Mouse (Mus musculus) neural tube, embryonic 12.5 days (tissue): ENCODE data around the gene Napsa. TPM values are rescaled to one million over a fixed set of nuclear protein-coding genes. Genes with fewer than 3 reads are reported as not detected.

Source experiments
- ATAC-seq: fragments of 200-750 bp; cut with Nextera tagmentation; 2 replicates; pipeline ENCODE4 v1.8.0; 2017; ENCODE audit warnings: low read depth, mild to moderate bottlenecking, moderate TSS enrichment, moderate library complexity; ENCODE audit not compliant: low FRiP score
- H3K27ac ChIP-seq: fragments of 300-500 bp; sonication (generic); 2 replicates; pipeline ENCODE4 v1.5.1; 2016
- H3K27me3 ChIP-seq: fragments of 300-500 bp; sonication (generic); replicated peaks from 2 replicates; pipeline ENCODE4 v1.6.1; 2016; ENCODE audit warnings: mild to moderate bottlenecking
- H3K36me3 ChIP-seq: fragments of 300-500 bp; sonication (generic); 2 replicates; pipeline ENCODE4 v1.6.1; 2016; ENCODE audit warnings: mild to moderate bottlenecking
- H3K4me1 ChIP-seq: fragments of 300-500 bp; sonication (generic); 2 replicates; pipeline ENCODE4 v1.6.1; 2016
- H3K4me2 ChIP-seq: fragments of 300-500 bp; sonication (generic); replicated peaks from 2 replicates; pipeline ENCODE4 v1.6.1; 2016; ENCODE audit warnings: mild to moderate bottlenecking
- H3K4me3 ChIP-seq: fragments of 300-500 bp; sonication (generic); 2 replicates; pipeline ENCODE4 v1.5.1; 2016
- H3K9ac ChIP-seq: fragments of 300-500 bp; sonication (generic); 2 replicates; pipeline ENCODE4 v1.6.1; 2016; ENCODE audit warnings: mild to moderate bottlenecking
- H3K9me3 ChIP-seq: fragments of 300-500 bp; sonication (generic); 2 replicates; pipeline ENCODE4 v1.6.1; 2016; ENCODE audit warnings: mild to moderate bottlenecking
- WGBS: fragments of 180-500 bp; shearing (Covaris S2); methylation state at CpG from one replicate; pipeline ENCODE4 v1.1.7; 2016; 5-methylcytosine and 5-hydroxymethylcytosine counted together
- polyA plus RNA-seq: library from polyadenylated mRNA; unstranded; fragments of >200 nt; fragmentation: Nextera tagmentation; extraction: Ambion mirVana; gene quantifications from 2 replicates; pipeline ENCODE4 v1.2.1, GENCODE M21; 2016

Gene Napsa
- polyA plus RNA-seq, 1 experiment from 2014 or later: 0.74 TPM

DNA sequence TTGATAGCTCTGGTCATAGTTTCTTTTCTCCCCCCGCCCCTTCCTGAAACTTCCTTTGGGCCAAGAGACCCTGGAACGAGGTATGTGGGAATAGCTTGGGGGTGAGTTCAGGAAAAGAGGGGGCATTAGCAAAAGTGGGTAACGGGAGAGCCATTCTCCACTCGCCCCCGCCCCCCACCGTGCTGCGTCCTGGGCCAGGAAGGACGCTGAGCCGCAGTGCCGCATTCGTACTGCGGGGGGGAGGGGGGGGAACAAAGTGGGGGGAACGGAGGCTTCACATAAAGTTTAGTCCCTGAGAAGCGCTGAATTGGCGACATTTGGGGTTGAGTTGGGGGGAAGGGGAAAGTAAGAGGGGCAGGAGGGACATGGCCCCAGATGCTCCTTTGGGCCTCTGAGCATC lies 20.9 kb downstream of the Napsa start:
- 2% methylated on average over 15 of the region's 15 CpGs for WGBS
- H3K27me3 ChIP-seq: peaks cover 40% of the 10 kb centered on the region
- H3K9me3 ChIP-seq: no peaks in the 10 kb centered on the region
- H3K36me3 ChIP-seq: peaks cover 6% of the 10 kb centered on the region; the same call in 1 of the 2 replicates
- H3K9ac ChIP-seq: no peak overlapping the region
- no peak overlapping the region for H3K27ac ChIP-seq
- H3K4me1 ChIP-seq: peaks cover 54% of the 10 kb centered on the region
- no peak for ATAC-seq
- 0 out of 2 replicates have a peak overlapping the region, but pooled peaks have one; percentile 7 for H3K4me3 ChIP-seq
- peak overlapping the region; percentile 99 for H3K4me2 ChIP-seq

DNA sequence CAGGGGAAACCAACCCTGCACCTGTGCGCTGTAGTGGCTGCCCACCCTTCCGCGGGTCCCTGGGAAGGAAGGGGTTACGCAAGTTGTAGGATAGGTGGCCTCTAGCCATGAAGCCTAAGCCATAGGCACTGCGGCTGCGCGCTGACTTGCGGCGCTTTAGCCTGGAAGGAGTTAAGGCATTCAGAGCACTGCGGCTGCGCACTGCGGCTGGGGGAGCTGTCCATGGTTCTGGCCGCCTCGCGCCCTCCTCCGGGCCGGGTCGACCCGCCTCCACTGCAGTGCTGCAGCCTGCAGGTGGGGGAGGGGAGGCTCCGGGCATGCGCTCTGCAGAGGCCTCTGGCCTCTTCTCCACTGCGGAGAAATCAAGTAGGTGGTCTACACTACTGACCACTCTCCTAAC lies 21.6 kb downstream of the Napsa start:
- under 1% methylated on average over 22 of the region's 22 CpGs for WGBS
- Histone ChIP-seq H3K27me3 (peaks cover 33% of the 10 kb centered on the region), H3K4me2 (peak overlapping the region; percentile 99), H3K36me3 (peaks cover 6% of the 10 kb centered on the region; the same call in 1 of the 2 replicates), H3K4me3 (peak overlapping the region; percentile 31), H3K4me1 (peaks cover 47% of the 10 kb centered on the region), H3K27ac (no peak overlapping the region; the same call in 1 of the 2 replicates), H3K9ac (peak overlapping the region; percentile 51), H3K9me3 (no peaks in the 10 kb centered on the region)
- ATAC-seq: peak; percentile 45

DNA sequence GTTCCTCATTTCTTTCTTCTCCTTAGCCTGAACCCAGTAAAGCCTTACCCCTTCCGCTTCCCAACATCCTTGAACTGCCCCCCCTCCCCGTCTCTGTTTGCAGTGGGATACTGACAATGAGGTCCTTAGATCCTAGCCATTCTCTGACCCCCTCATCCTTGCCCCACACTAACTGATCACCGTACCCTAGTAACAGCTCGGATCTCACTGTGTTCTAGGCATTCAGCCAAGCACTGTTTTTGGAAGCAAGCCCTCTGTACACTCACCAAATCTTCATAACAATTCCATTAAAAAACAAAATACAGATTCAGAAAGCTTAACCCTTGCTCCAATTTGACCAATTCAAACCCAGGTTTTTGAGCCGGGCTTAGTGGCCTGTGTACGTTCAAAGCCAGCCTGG lies 22.1 kb downstream of the Napsa start:
- 66% methylated on average over 6 of the region's 6 CpGs for WGBS
- Histone ChIP-seq H3K4me3 (peak overlapping the region; percentile 31), H3K27ac (no peak overlapping the region), H3K9me3 (no peaks in the 10 kb centered on the region), H3K36me3 (peaks cover 6% of the 10 kb centered on the region; the same call in 1 of the 2 replicates), H3K9ac (peak overlapping the region; percentile 51), H3K4me2 (peak overlapping the region; percentile 99), H3K27me3 (peaks cover 30% of the 10 kb centered on the region), H3K4me1 (peaks cover 45% of the 10 kb centered on the region)
- ATAC-seq: no peak

DNA sequence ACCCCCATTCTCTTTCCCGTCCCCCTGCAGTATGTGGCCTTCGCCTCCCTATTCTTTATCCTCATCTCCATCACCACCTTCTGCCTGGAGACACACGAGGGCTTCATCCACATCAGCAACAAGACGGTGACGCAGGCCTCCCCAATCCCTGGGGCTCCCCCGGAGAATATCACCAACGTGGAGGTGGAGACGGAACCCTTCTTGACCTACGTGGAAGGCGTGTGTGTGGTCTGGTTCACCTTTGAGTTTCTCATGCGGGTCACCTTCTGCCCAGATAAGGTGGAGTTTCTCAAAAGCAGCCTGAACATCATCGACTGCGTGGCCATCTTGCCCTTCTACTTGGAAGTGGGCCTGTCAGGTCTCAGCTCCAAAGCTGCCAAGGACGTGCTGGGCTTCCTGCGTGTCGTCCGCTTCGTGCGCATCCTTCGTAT lies 23.0 kb downstream of the Napsa start:
- no peaks in the 10 kb centered on the region for H3K9me3 ChIP-seq
- no peak overlapping the region for H3K4me3 ChIP-seq
- ATAC-seq: no peak
- peaks cover 37% of the 10 kb centered on the region for H3K4me1 ChIP-seq
- no peak overlapping the region for H3K9ac ChIP-seq
- peaks cover 6% of the 10 kb centered on the region; the same call in 1 of the 2 replicates for H3K36me3 ChIP-seq
- 91% methylated on average over 20 of the region's 20 CpGs for WGBS
- H3K4me2 ChIP-seq: no peak overlapping the region
- no peak overlapping the region for H3K27ac ChIP-seq
- H3K27me3 ChIP-seq: peaks cover 27% of the 10 kb centered on the region

DNA sequence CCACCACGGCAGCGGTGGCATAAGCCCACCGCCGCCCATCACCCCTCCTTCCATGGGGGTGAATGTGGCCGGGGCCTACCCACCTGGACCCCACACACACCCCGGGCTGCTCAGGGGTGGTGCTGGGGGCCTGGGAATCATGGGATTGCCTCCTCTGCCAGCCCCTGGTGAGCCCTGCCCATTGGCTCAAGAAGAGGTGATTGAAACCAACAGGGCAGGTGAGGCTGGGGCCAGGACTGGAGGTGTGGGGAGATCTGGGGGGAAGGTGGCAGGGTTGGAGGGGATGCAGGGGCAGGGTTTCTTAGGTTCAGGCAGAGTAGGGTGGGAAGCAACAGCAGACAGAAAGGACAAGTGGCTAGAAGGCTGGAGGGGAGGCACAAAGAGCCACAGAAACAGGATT lies 23.9 kb downstream of the Napsa start:
- 89% methylated on average over 6 of the region's 6 CpGs for WGBS

DNA sequence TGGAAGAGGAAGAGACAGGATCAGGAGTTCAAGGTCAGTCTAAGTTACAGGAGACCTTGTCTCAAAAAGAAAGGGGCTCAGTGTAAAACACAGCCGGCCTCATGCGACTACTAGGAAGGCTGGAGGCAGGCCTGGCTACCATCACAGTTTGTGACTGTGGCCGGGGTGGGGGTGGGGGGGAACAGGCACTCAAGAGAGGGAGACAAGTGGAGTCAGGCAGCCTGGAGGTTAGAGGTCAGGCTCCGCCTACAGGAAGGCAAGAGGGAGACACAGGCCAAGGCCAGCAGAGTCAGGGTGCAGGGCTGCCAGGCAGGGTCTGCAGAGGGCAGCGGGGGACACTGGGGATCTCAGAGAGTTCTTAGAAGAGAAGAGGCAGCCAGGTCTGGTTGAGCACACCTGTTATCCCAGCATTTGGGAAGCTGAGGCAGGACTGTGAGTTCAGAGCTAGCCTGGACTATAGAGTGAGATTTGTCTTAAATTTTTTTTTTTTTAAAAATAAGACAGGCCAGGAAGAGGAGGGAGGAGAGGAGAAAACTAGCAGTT lies 24.9 kb downstream of the Napsa start:
- WGBS: 61% methylated on average over 5 of the region's 5 CpGs
- no peak overlapping the region for H3K9ac ChIP-seq

More for the DNA sequence above, 23.9 kb downstream of the Napsa start:
- Histone ChIP-seq H3K27me3 (peaks cover 31% of the 10 kb centered on the region), H3K9me3 (no peaks in the 10 kb centered on the region), H3K27ac (no peak overlapping the region), H3K4me1 (peaks cover 33% of the 10 kb centered on the region), H3K9ac (no peak overlapping the region), H3K4me2 (no peak overlapping the region), H3K36me3 (peaks cover 6% of the 10 kb centered on the region; the same call in 1 of the 2 replicates), H3K4me3 (no peak overlapping the region)
- no peak for ATAC-seq

DNA sequence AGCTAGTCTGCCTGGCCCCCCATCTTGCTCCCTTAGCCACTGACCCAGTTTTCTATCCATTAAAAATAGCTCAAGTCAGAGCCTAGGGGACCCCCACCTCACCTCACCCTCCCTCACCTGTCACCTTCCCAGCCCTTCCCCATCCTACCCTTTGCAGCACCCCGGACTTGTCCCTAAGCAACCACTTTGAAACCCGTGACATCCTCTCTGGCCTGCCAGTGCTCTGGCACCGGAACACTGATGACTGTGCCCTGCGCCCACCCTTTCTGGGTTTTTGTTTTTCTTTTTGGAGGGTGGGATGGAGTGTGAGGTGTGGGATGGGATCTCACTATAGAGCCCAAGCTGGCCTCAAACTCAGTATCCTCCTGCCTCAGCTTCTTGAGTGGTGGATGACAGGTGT lies 25.5 kb downstream of the Napsa start:
- peaks cover 25% of the 10 kb centered on the region for H3K27me3 ChIP-seq
- ATAC-seq: no peak
- no peak overlapping the region for H3K4me2 ChIP-seq
- H3K4me1 ChIP-seq: peaks cover 29% of the 10 kb centered on the region
- H3K9ac ChIP-seq: no peak overlapping the region
- H3K27ac ChIP-seq: no peak overlapping the region
- no peaks in the 10 kb centered on the region for H3K9me3 ChIP-seq
- no peak overlapping the region for H3K4me3 ChIP-seq
- peaks cover 6% of the 10 kb centered on the region; the same call in 1 of the 2 replicates for H3K36me3 ChIP-seq
- WGBS: 91% methylated on average over 4 of the region's 4 CpGs

More for the DNA sequence above, 24.9 kb downstream of the Napsa start:
- peaks cover 6% of the 10 kb centered on the region; the same call in 1 of the 2 replicates for H3K36me3 ChIP-seq
- H3K4me1 ChIP-seq: peaks cover 29% of the 10 kb centered on the region
- H3K27me3 ChIP-seq: peaks cover 30% of the 10 kb centered on the region
- no peak overlapping the region for H3K27ac ChIP-seq
- no peak overlapping the region for H3K4me3 ChIP-seq
- no peak for ATAC-seq
- no peak overlapping the region for H3K4me2 ChIP-seq
- H3K9me3 ChIP-seq: no peaks in the 10 kb centered on the region

DNA sequence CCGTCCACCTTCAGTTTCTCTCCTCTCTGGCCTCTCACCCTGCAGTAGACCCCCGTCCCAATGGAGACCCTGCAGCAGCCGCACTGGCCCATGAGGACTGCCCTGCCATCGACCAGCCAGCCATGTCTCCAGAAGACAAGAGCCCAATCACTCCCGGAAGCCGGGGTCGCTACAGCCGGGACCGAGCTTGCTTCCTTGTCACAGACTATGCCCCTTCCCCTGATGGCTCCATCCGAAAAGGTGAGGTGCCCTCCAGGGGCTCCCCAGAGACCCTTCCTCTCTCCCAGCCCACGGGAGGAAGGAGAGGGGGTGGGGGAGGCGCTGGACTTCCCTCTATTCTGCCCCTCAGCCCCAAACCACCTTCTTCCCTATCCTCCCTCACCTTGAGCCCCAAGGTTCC lies 26.2 kb downstream of the Napsa start:
- ATAC-seq: no peak
- Histone ChIP-seq H3K9me3 (no peaks in the 10 kb centered on the region), H3K4me3 (no peak overlapping the region), H3K4me1 (peaks cover 29% of the 10 kb centered on the region), H3K9ac (no peak overlapping the region), H3K4me2 (no peak overlapping the region), H3K36me3 (peaks cover 6% of the 10 kb centered on the region; the same call in 1 of the 2 replicates), H3K27ac (no peak overlapping the region), H3K27me3 (peaks cover 25% of the 10 kb centered on the region)
- WGBS: 86% methylated on average over 11 of the region's 12 CpGs

DNA sequence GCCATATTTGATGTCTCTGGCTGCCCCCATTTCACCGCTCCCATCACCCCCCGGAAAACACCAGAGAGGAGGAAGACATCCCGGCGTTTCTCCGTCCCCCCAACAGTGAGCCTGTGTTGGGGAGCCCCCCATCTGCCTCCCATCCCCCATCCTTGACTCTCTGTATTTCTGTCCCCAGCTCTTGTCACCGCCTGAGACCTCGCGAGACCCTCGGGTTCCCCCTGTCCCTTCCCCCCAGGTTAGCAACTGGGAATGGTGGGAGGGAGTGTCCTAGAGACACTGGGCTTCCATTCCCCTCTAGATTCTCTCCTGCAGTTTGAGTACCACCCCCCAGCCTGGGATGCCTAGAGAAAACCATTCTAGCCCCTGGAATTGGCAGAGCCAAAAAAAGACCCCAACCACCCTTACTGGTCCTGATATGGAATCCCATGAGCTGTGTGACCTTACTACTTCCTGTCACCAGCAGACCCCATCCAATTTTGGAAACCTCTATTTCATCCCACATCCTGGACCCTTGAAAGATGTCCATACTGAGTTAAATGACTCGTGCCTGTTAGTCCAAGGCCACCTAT lies 28.6 kb downstream of the Napsa start:
- Histone ChIP-seq H3K36me3 (peaks cover 3% of the 10 kb centered on the region; the same call in 1 of the 2 replicates), H3K27me3 (peaks cover 25% of the 10 kb centered on the region), H3K27ac (no peak overlapping the region), H3K4me1 (peaks cover 31% of the 10 kb centered on the region), H3K9ac (no peak overlapping the region), H3K4me3 (no peak overlapping the region), H3K9me3 (no peaks in the 10 kb centered on the region), H3K4me2 (no peak overlapping the region)
- 86% methylated on average over 10 of the region's 10 CpGs for WGBS
- ATAC-seq: no peak

DNA sequence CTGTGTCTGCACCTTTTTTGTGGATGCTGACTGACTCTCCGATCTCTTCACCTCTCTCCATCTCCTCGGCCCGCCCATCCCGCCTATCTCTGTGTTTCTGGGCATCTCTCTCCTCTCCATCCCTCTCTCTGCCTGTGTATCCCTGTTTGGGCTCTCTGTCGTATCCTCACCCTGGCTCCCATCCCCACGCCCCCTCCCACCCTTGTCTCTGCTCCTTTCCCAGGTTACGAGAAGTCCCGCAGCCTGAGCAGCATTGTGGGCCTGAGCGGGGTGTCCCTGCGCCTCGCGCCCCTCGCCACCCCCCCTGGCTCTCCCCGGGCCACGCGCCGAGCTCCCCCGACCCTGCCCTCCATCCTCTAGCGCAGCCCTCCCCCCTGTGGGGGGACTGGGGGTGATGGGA lies 29.5 kb downstream of the Napsa start:
- H3K27me3 ChIP-seq: peaks cover 33% of the 10 kb centered on the region
- peak overlapping the region; percentile 47; the same call in 1 of the 2 replicates for H3K9ac ChIP-seq
- H3K4me2 ChIP-seq: peak overlapping the region; percentile 57
- H3K27ac ChIP-seq: no peak overlapping the region
- H3K4me3 ChIP-seq: no peak overlapping the region
- H3K36me3 ChIP-seq: no peaks in the 10 kb centered on the region
- WGBS: 20% methylated on average over 19 of the region's 19 CpGs
- H3K9me3 ChIP-seq: no peaks in the 10 kb centered on the region
- H3K4me1 ChIP-seq: peaks cover 31% of the 10 kb centered on the region
- no peak for ATAC-seq

DNA sequence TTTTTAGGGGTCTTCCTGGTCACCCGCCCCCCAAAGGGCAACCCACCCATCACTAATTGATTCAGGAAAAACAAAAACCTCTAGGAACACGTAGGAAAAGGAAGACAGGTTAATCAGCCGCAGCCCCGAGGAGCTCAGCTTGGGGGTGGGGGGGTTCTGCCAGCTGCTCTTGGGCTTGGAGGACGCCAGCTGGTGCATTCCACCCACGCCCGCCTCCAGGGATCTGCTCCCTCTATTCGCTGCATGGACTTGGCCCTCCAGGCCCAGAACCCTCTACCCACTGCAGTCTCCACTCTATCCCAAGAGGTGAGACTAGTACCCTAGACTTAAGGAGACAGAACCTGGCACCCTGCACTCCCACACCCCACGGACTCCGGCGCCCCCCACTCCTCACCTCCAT lies 30.3 kb downstream of the Napsa start:
- peaks cover 41% of the 10 kb centered on the region for H3K27me3 ChIP-seq

DNA sequence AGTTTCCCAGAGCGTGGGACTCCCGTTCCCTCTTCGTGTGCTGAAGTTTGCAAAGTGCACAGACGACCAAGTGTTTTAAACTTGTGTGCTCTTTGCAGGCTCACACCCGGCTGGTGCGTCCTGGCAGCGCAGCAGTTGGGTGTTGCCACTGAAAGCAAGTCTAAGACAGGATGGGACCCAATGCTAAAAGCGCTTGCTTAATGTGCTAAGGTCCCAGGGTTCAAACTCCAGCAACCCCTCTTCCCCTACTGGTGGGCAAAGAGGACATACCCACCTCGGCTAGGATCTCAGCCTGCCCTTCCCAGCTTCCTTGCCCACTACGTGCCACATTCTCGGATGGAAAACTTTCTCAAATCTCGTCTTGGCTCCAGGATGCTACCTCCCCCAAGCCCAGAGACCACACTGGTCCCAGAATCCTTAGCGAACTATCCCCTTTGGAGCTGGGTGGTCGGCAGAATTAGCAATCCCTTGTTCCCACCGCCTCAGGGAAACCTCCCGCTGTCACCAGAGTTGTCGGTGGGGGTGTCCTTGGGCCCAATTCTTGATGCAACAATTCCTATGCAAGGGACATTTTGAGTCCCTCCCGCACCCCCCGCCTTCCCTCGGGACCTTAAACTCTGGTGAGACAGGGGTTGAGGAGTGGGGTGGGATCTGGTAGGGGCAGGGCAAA lies 31.1 kb downstream of the Napsa start:
- Histone ChIP-seq H3K9ac (no peak overlapping the region), H3K4me2 (peak overlapping the region; percentile 57), H3K9me3 (no peaks in the 10 kb centered on the region), H3K4me1 (peaks cover 31% of the 10 kb centered on the region), H3K27ac (no peak overlapping the region), H3K4me3 (no peak overlapping the region), H3K27me3 (peaks cover 46% of the 10 kb centered on the region), H3K36me3 (no peaks in the 10 kb centered on the region)
- 1% methylated on average over 20 of the region's 20 CpGs for WGBS
- ATAC-seq: no peak

More for the DNA sequence above, 30.3 kb downstream of the Napsa start:
- Histone ChIP-seq H3K4me3 (no peak overlapping the region), H3K36me3 (no peaks in the 10 kb centered on the region), H3K4me2 (peak overlapping the region; percentile 57), H3K9me3 (no peaks in the 10 kb centered on the region), H3K4me1 (peaks cover 31% of the 10 kb centered on the region), H3K27ac (no peak overlapping the region), H3K9ac (no peak overlapping the region)
- 15% methylated on average over 11 of the region's 11 CpGs for WGBS
- peak; percentile 46; the same call in 1 of the 2 replicates for ATAC-seq
